Mouse (Mus musculus) gastrocnemius, postnatal 4 days (tissue): ENCODE results near the gene Sec22b. TPM values are rescaled to one million over a fixed set of nuclear protein-coding genes. Genes with fewer than 3 reads are reported as not detected.

Experiments used
- DNase-seq, 2 experiments: peaks; one replicate each; pipeline ENCODE4 v3.0.0; 2021 to 2022; ENCODE audit warnings: low spot score in 2 of 2, mixed read lengths in 2 of 2
- total RNA-seq, 2 experiments: library from RNA; stranded (reverse); gene quantifications; 2 replicates each; pipeline ENCODE4 v1.2.3; 2021

The Sec22b gene
- total RNA-seq, 2 experiments from 2014 or later = 54.6 to 65.0 TPM

GRCm38 (mm10) chr3:97939626-97940510 lies 38.9 kb downstream of the Sec22b start:
- DNase-seq = no peak

- DNase-seq = no peak
Observed at GRCm38 (mm10) chr3:97940511-97941204, 39.7 kb downstream of the Sec22b start.

- no peak for DNase-seq
Observed at GRCm38 (mm10) chr3:97941440-97942259, 40.7 kb downstream of the Sec22b start.

GRCm38 (mm10) chr3:97942260-97942950 lies 41.4 kb downstream of the Sec22b start:
- DNase-seq = peak in 1 of 2 experiments; percentile 40

- DNase-seq = peak in 1 of 2 experiments; percentile 61
Observed at GRCm38 (mm10) chr3:97944462-97944861, 43.5 kb downstream of the Sec22b start.

- DNase-seq = no peak
Observed at GRCm38 (mm10) chr3:97946439-97946838, 45.4 kb downstream of the Sec22b start.

- no peak for DNase-seq
Observed at GRCm38 (mm10) chr3:97948518-97948917, 47.5 kb downstream of the Sec22b start.

- DNase-seq = no peak
Observed at GRCm38 (mm10) chr3:97949946-97950345, 49.0 kb downstream of the Sec22b start.

- no peak for DNase-seq
Observed at GRCm38 (mm10) chr3:97951134-97951533, 50.1 kb downstream of the Sec22b start.

- no peak for DNase-seq
Observed at GRCm38 (mm10) chr3:97953196-97953595, 52.2 kb downstream of the Sec22b start.

- DNase-seq = no peak
Observed at GRCm38 (mm10) chr3:97956322-97956721, 55.3 kb downstream of the Sec22b start.

GRCm38 (mm10) chr3:97956926-97957325 lies 55.9 kb downstream of the Sec22b start:
- no peak for DNase-seq

- DNase-seq = no peak
Observed at GRCm38 (mm10) chr3:97960783-97961594, 60.0 kb downstream of the Sec22b start.

- no peak for DNase-seq
Observed at GRCm38 (mm10) chr3:97961962-97962361, 61.0 kb downstream of the Sec22b start.

GRCm38 (mm10) chr3:97964878-97965353 lies 63.9 kb downstream of the Sec22b start:
- peak in 1 of 2 experiments; percentile 39 for DNase-seq

GRCm38 (mm10) chr3:97967627-97968026 lies 66.6 kb downstream of the Sec22b start:
- DNase-seq = no peak

GRCm38 (mm10) chr3:97968191-97968590 lies 67.2 kb downstream of the Sec22b start:
- DNase-seq = no peak

GRCm38 (mm10) chr3:97969019-97969418 lies 68.0 kb downstream of the Sec22b start:
- no peak for DNase-seq

GRCm38 (mm10) chr3:97971117-97971516 lies 70.1 kb downstream of the Sec22b start:
- DNase-seq = no peak

- no peak for DNase-seq
Observed at GRCm38 (mm10) chr3:97972200-97972599, 71.2 kb downstream of the Sec22b start.
